Mouse (Mus musculus): ENCODE measurements around the gene Xpc.

- TF ChIP-seq CTCF (IDR thresholded peaks at IDR 0.05; ENCODE audit: low read depth, low read length): no peak
- TF ChIP-seq POLR2A (IDR thresholded peaks at IDR 0.05; ENCODE audit: borderline replicate concordance, low read depth, low read length): no peak
Observed at GRCm38 (mm10) chr6:91508041-91508440, 7.6 kb downstream of the Xpc start.
